Mouse (Mus musculus): Measurements from ENCODE around the gene Pax5. TPM values are rescaled to one million over a fixed set of nuclear protein-coding genes. Genes with fewer than 3 reads are reported as not detected.

Gene Pax5
- polyA plus RNA-seq, 1 experiment from 2014 or later = 0.54 TPM

GRCm38 (mm10) chr4:44702011-44702527 is 8.2 kb downstream of the Pax5 start:
- Histone ChIP-seq H3K36me3 (ENCODE audit: control insufficient read depth, insufficient read depth) (no peaks in the 10 kb centered on the region), H3K27ac (ENCODE audit: low read length) (no peak overlapping the region), H3K4me3 (ENCODE audit: low read depth, low read length) (no peak overlapping the region), H3K27me3 (ENCODE audit: control insufficient read depth, insufficient read depth, low read depth, low read length) (peaks cover 82% of the 10 kb centered on the region), H3K4me1 (ENCODE audit: control insufficient read depth, low read depth, low read length) (no peaks in the 10 kb centered on the region; the same call in 1 of the 2 replicates), H3K4me2 (ENCODE audit: low read depth, low read length) (no peak overlapping the region), H3K9ac (ENCODE audit: low read depth, low read length) (no peak overlapping the region), H3K9me3 (replicated peaks; ENCODE audit: control insufficient read depth, low read length) (no peaks in the 10 kb centered on the region)
- no peak for ATAC-seq (ENCODE audit: low read depth)
- 1% methylated on average over 25 of the region's 25 CpGs for WGBS (ENCODE audit: insufficient replicate concordance)

- Histone ChIP-seq H3K9ac (ENCODE audit: low read depth, low read length) (no peak overlapping the region), H3K27ac (ENCODE audit: low read length) (no peak overlapping the region), H3K9me3 (replicated peaks; ENCODE audit: control insufficient read depth, low read length) (no peaks in the 10 kb centered on the region), H3K27me3 (ENCODE audit: control insufficient read depth, insufficient read depth, low read depth, low read length) (peaks cover 77% of the 10 kb centered on the region), H3K36me3 (ENCODE audit: control insufficient read depth, insufficient read depth) (no peaks in the 10 kb centered on the region), H3K4me1 (ENCODE audit: control insufficient read depth, low read depth, low read length) (no peaks in the 10 kb centered on the region; the same call in 1 of the 2 replicates), H3K4me2 (ENCODE audit: low read depth, low read length) (no peak overlapping the region), H3K4me3 (ENCODE audit: low read depth, low read length) (no peak overlapping the region)
- ATAC-seq (ENCODE audit: low read depth) = no peak
- 0% methylated on average over 9 of the region's 9 CpGs for WGBS (ENCODE audit: insufficient replicate concordance)
Measured at GRCm38 (mm10) chr4:44701513-44701912, 8.8 kb downstream of the Pax5 start.

GRCm38 (mm10) chr4:44696676-44697075 is 13.6 kb downstream of the Pax5 start:
- no peaks in the 10 kb centered on the region for H3K36me3 ChIP-seq (ENCODE audit: control insufficient read depth, insufficient read depth)
- H3K27ac ChIP-seq (ENCODE audit: low read length) = no peak overlapping the region
- no peak overlapping the region for H3K9ac ChIP-seq (ENCODE audit: low read depth, low read length)
- H3K27me3 ChIP-seq (ENCODE audit: control insufficient read depth, insufficient read depth, low read depth, low read length) = peaks cover 28% of the 10 kb centered on the region
- no peaks in the 10 kb centered on the region for H3K4me1 ChIP-seq (ENCODE audit: control insufficient read depth, low read depth, low read length)
- no peak overlapping the region for H3K4me2 ChIP-seq (ENCODE audit: low read depth, low read length)
- H3K9me3 ChIP-seq (replicated peaks; ENCODE audit: control insufficient read depth, low read length) = no peaks in the 10 kb centered on the region
- H3K4me3 ChIP-seq (ENCODE audit: low read depth, low read length) = no peak overlapping the region
- ATAC-seq (ENCODE audit: low read depth) = no peak

- no peak for ATAC-seq (ENCODE audit: low read depth)
- Histone ChIP-seq H3K4me1 (ENCODE audit: control insufficient read depth, low read depth, low read length) (no peaks in the 10 kb centered on the region), H3K36me3 (ENCODE audit: control insufficient read depth, insufficient read depth) (no peaks in the 10 kb centered on the region), H3K9me3 (replicated peaks; ENCODE audit: control insufficient read depth, low read length) (no peaks in the 10 kb centered on the region), H3K4me3 (ENCODE audit: low read depth, low read length) (no peak overlapping the region), H3K9ac (ENCODE audit: low read depth, low read length) (no peak overlapping the region), H3K27me3 (ENCODE audit: control insufficient read depth, insufficient read depth, low read depth, low read length) (peaks cover 9% of the 10 kb centered on the region), H3K4me2 (ENCODE audit: low read depth, low read length) (no peak overlapping the region), H3K27ac (ENCODE audit: low read length) (no peak overlapping the region)
- 51% methylated on average over 15 of the region's 15 CpGs for WGBS (ENCODE audit: insufficient replicate concordance)
Measured at GRCm38 (mm10) chr4:44694369-44694768, 15.9 kb downstream of the Pax5 start.

GRCm38 (mm10) chr4:44685582-44685981 is 24.7 kb downstream of the Pax5 start:
- Histone ChIP-seq H3K9me3 (replicated peaks; ENCODE audit: control insufficient read depth, low read length) (no peaks in the 10 kb centered on the region), H3K27ac (ENCODE audit: low read length) (no peak overlapping the region), H3K4me1 (ENCODE audit: control insufficient read depth, low read depth, low read length) (no peaks in the 10 kb centered on the region), H3K4me2 (ENCODE audit: low read depth, low read length) (no peak overlapping the region), H3K4me3 (ENCODE audit: low read depth, low read length) (no peak overlapping the region), H3K27me3 (ENCODE audit: control insufficient read depth, insufficient read depth, low read depth, low read length) (no peaks in the 10 kb centered on the region), H3K36me3 (ENCODE audit: control insufficient read depth, insufficient read depth) (no peaks in the 10 kb centered on the region), H3K9ac (ENCODE audit: low read depth, low read length) (no peak overlapping the region)
- no peak for ATAC-seq (ENCODE audit: low read depth)
- WGBS (ENCODE audit: insufficient replicate concordance) = 52% methylated on average over 6 of the region's 6 CpGs

GRCm38 (mm10) chr4:44680242-44680897 is 29.9 kb downstream of the Pax5 start:
- WGBS (ENCODE audit: insufficient replicate concordance) = 34% methylated on average over 6 of the region's 6 CpGs
- Histone ChIP-seq H3K27me3 (ENCODE audit: control insufficient read depth, insufficient read depth, low read depth, low read length) (no peaks in the 10 kb centered on the region), H3K4me3 (ENCODE audit: low read depth, low read length) (no peak overlapping the region), H3K4me1 (ENCODE audit: control insufficient read depth, low read depth, low read length) (no peaks in the 10 kb centered on the region), H3K9ac (ENCODE audit: low read depth, low read length) (no peak overlapping the region), H3K27ac (ENCODE audit: low read length) (no peak overlapping the region), H3K36me3 (ENCODE audit: control insufficient read depth, insufficient read depth) (no peaks in the 10 kb centered on the region), H3K4me2 (ENCODE audit: low read depth, low read length) (no peak overlapping the region), H3K9me3 (replicated peaks; ENCODE audit: control insufficient read depth, low read length) (no peaks in the 10 kb centered on the region)
- ATAC-seq (ENCODE audit: low read depth) = no peak

- 40% methylated on average over 5 of the region's 5 CpGs for WGBS (ENCODE audit: insufficient replicate concordance)
- H3K4me2 ChIP-seq (ENCODE audit: low read depth, low read length) = no peak overlapping the region
- no peak overlapping the region for H3K27ac ChIP-seq (ENCODE audit: low read length)
- H3K4me3 ChIP-seq (ENCODE audit: low read depth, low read length) = no peak overlapping the region
- no peaks in the 10 kb centered on the region for H3K36me3 ChIP-seq (ENCODE audit: control insufficient read depth, insufficient read depth)
- no peak for ATAC-seq (ENCODE audit: low read depth)
- no peaks in the 10 kb centered on the region for H3K27me3 ChIP-seq (ENCODE audit: control insufficient read depth, insufficient read depth, low read depth, low read length)
- H3K4me1 ChIP-seq (ENCODE audit: control insufficient read depth, low read depth, low read length) = no peaks in the 10 kb centered on the region
- H3K9me3 ChIP-seq (replicated peaks; ENCODE audit: control insufficient read depth, low read length) = no peaks in the 10 kb centered on the region
- H3K9ac ChIP-seq (ENCODE audit: low read depth, low read length) = no peak overlapping the region
Measured at GRCm38 (mm10) chr4:44678641-44679040, 31.6 kb downstream of the Pax5 start.

GRCm38 (mm10) chr4:44678026-44678425 is 32.3 kb downstream of the Pax5 start:
- WGBS (ENCODE audit: insufficient replicate concordance) = 45% methylated on average over 3 of the region's 3 CpGs
- no peak overlapping the region for H3K4me2 ChIP-seq (ENCODE audit: low read depth, low read length)
- H3K36me3 ChIP-seq (ENCODE audit: control insufficient read depth, insufficient read depth) = no peaks in the 10 kb centered on the region
- H3K27me3 ChIP-seq (ENCODE audit: control insufficient read depth, insufficient read depth, low read depth, low read length) = no peaks in the 10 kb centered on the region
- H3K9ac ChIP-seq (ENCODE audit: low read depth, low read length) = no peak overlapping the region
- no peaks in the 10 kb centered on the region for H3K4me1 ChIP-seq (ENCODE audit: control insufficient read depth, low read depth, low read length)
- no peaks in the 10 kb centered on the region for H3K9me3 ChIP-seq (replicated peaks; ENCODE audit: control insufficient read depth, low read length)
- H3K4me3 ChIP-seq (ENCODE audit: low read depth, low read length) = no peak overlapping the region
- no peak overlapping the region for H3K27ac ChIP-seq (ENCODE audit: low read length)
- no peak for ATAC-seq (ENCODE audit: low read depth)

GRCm38 (mm10) chr4:44674973-44675372 is 35.3 kb downstream of the Pax5 start:
- Histone ChIP-seq H3K4me2 (ENCODE audit: low read depth, low read length) (no peak overlapping the region), H3K4me3 (ENCODE audit: low read depth, low read length) (no peak overlapping the region), H3K27ac (ENCODE audit: low read length) (no peak overlapping the region), H3K9ac (ENCODE audit: low read depth, low read length) (no peak overlapping the region), H3K9me3 (replicated peaks; ENCODE audit: control insufficient read depth, low read length) (no peaks in the 10 kb centered on the region), H3K27me3 (ENCODE audit: control insufficient read depth, insufficient read depth, low read depth, low read length) (no peaks in the 10 kb centered on the region), H3K36me3 (ENCODE audit: control insufficient read depth, insufficient read depth) (no peaks in the 10 kb centered on the region), H3K4me1 (ENCODE audit: control insufficient read depth, low read depth, low read length) (no peaks in the 10 kb centered on the region)
- ATAC-seq (ENCODE audit: low read depth) = no peak
- WGBS (ENCODE audit: insufficient replicate concordance) = 58% methylated on average over 8 of the region's 8 CpGs
